Mouse (Mus musculus) left cerebral cortex, adult 11 months (tissue): Measurements from ENCODE around the gene Urah.

Experiments used
- DNase-seq: peaks from one replicate; pipeline ENCODE4 v3.0.0; 2022; ENCODE audit warnings: low spot score

Gene Urah

DNA sequence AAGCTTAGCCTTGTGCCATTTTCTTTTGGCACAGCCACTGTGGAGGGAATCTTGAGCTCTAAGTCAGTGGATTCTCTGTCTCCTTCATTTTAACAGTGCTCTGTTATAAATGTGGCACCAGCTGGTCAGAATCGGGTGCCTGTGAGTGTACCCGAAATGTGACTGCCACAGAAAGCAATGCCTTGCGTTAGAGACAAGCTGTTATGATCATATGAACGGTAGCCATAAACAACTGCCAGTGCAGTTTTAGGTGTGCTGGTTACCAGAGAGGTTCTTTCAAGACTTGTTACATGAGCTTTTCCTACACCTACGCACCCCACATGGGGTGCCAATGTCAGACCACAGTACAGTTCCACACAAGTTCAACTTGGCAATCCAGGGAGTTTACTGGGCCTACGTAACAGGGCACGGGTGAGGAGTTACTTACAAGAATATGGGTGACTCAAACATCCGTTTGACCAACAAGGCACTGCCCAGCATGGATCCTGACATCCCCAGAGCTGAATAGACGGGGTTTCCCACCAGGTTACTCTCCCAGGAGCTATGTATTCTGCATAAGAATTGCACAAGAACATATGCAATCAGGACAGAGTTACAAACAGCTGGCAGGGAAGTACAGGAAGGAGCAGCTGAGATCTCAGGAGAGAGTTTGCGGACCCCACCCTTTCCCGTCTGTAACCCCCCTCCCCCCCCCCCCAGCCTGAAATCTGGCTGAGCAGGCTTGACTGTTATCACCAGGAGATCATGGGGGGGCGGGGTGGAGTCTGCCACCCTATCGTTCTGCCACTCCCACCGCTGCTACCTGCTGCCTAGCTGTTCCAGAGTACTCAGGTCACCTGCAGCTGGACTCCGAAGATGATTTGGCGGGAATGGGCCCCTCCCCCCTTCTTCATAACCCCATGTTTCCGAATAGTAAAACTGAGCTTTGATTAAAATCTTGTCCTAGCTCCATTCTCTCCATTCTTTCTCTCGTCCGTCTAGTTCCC is 6.2 kb downstream of the Urah start:
- DNase-seq = no peak

DNA sequence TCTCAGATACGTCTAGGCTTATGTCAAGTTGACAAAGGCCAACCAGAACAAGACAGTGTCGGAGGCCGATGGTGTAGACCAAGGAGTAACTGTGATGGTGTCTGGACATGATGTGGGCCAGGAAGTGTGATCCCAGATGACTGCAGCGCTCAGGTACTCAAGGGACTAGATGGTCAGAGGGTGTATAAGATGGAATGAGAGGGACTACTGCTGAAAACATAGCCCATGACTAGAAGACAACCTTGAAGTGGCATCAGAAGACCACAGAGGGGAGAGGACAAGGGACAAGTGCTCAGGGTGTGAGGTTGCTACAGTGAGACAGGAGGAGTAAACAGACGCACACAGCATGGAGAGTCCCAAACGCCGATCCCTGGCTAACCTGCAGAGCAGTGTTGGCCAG is 9.0 kb downstream of the Urah start:
- no peak for DNase-seq

DNA sequence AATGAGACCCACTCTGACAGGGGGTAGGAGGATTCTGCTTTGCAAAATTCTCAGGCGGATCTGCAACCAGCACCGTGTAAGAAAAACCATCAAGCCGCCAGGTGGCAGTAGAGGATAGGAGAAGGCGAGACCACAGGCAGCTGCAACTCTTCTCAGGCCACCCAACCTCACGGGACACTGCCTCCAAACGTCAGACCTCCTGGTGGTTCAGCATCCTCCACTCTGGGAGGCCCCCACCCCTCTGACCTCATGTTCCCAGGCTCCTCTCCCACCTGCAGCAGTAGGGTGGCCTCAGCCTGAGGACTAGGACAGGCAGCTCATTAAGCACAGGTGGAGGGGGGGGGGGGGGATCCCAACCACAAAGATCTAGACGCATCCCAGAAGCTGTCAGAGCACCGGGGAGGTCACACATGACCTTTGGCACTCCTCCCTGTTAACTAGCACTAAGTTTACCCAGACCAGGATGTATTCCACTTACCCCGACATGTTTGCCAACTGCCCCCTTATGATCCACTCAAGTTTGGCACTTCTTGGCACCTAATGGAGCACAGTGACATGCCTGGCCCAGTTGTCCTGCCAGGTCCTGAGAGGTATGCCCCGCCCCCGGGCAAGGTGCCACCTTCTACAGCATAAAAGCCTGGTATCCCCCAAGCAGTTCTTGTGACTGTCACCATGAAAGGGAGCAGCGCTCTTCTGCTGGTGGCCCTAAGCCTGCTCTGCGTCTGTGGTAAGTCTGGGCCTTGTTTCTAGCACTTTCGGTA is 10.3 kb downstream of the Urah start, which contains the start of gene Scgb1c1:
Gene Scgb1c1, plus strand, starts transcription at position 643 of the 761 bp plus-strand sequence.
- peak; percentile 59 for DNase-seq

DNA sequence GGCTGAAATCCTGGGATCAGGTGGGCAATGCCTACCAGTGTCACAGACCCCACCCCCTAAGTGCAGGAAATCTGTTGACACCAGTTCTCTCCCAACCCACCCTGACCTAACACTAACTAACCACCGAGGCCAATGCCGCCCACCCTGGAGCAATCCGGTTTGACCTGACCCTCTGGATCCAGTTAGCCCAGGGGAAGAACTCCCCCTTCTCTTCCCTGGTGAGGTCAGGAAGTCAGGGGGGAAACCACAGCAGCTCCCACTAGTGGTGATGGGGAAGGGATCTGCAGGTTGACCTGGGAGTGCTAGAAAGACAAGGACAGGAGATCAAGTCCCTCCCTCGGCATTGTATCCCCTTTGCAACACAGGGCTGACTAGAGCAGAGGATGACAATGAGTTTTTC is 10.9 kb downstream of the Urah start:
- no peak for DNase-seq

DNA sequence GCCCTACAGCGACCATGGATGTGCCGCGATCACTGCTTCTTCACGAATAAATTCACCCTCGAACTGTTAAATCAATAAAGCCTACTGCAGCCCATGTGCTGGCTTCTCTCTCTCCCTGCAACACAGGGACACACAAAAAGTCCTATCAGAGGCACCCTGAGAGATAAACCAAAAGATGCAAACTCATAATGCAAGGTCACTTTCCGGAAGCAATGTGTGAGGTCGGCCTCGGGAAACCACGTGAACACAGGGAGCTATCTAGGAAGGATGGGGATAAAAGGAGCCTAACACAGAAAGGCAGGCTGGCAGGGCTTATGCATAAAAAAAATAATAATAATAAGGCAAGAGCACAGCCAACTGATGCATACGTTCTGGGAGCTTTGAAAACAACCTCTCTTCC is 11.9 kb downstream of the Urah start:
- DNase-seq = no peak

DNA sequence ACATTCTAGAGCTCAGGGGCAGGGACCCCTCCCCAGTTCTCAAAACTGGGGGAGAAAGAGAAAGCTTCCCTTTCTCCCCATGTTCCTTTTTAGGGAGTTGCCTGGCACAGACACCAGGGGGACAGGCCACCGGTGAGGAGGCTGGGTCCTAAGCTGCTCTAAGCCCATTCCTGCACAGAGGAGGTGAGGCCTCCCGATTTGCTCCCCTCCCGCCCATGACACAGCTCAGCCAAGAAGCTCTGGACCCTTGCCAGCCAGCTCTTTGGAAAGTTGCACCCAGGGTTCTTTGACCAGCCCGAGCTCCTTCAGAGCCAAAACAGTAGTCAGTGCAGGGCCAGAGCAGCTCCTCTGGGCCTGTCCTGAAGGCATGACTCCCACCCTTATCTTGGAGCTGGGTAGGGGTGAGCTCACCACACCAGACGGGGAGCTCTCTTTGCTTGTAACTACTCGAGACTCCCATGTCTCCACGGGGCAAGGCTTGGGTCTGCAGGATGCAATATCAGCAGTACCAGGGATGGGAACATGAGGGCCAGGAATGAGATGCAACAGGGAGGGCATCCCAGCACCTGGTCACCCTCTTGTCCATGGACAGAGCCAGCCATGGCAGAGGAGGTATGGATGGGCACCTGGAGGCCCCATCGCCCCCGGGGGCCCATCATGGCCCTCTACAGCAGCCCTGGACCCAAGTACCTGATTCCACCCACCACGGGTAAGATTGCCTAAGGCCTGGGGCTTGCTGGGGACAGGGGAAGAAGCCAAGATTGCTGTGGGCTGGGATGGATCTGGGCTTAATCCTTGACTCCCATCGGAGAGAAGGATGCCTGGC is 13.2 kb downstream of the Urah start, which contains the start of gene Odf3:
Gene Odf3, plus strand, starts transcription at position 51 of the 826 bp plus-strand sequence.
- DNase-seq = no peak

DNA sequence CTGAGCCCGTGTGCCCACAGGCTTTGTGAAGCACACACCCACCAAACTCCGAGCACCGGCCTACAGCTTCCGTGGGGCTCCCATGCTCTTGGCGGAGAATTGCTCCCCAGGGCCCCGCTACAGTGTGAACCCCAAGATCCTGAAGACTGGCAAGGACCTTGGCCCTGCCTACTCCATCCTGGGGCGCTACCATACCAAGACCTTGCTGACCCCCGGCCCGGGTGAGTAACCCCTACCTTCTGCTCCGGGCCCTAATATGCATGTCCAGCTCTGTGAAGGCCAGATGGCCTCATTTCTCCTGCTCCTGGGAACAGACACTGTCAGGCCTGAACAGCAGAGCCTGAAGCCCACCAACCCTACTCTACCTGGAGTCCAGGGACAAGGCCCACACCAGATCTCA is 13.8 kb downstream of the Urah start:
- no peak for DNase-seq

DNA sequence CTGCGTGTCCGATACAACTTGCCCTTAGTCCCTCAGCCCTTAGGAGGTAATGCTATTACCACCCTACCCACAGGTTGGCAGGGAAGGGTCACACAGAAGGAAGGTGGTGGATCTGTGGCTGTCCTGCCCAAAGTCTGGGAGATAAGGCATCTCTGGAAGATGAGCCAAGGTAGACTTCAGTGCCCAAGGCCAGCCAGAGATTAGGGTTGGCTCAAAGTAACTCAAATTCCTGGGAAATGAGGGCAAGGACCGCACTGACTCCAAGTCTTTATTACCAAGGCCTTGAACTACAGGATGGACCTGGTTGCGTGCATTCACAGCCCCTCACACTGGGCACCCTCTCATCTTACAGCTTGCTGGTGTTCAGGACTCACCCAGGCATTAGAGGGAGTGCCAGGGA is 17.1 kb downstream of the Urah start:
- no peak for DNase-seq

DNA sequence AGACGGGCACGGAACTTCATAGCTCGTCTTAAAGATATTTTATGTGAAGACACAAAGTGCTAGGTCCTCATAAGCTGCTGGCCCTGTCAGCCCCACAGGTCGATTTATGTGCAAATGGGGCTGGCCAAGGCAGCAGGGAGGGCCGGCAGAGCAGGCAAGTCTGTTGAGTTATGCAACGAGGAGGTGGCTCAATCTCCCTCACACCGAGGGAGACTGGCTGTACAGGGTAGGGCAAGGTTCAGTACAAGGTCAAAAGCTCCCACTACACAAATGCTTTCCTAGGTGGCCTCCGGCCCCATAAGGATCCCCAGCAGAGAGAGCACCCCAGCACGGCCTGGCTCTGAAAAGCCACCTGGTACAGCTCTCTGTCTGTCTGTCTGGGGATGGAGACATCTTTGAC is 18.6 kb downstream of the Urah start:
- DNase-seq = no peak

DNA sequence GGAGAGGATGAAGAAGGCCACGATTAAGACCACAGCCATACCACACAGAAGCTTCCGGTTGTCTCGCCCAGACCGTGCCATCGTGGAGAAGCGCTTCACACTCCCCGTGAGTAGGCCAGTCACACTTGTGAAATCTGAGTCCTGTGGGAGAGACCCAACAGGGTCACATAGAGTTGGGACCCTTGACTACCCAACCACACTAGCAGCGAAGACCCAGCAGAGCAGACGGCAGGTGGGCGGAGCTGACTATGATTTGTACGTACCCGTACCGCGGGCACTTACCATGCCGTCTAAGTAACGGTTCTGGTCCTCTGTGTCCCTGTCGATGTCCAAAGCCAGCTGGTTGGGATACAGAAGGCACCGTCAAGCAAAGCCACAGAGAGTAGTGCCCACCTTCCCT is 19.7 kb downstream of the Urah start:
- DNase-seq = no peak

DNA sequence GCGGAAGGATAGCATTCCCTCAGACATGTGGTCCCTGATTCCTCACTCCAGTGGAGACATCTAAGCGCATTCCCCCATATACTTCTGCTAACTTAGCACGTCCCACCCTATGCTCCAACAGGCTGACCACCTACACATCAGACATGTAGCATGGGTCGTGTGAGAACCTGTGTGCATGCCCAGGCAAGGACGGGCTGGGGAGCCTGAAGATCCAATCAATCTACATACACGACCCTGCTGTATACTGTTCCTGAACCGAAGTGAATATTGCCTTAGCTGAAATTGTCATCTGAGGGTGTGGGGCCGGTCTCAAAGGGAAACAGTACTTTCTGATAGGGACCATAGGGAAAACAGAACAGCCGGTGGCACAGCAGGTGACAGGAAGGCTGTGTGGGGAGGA is 20.4 kb downstream of the Urah start:
- DNase-seq = no peak

DNA sequence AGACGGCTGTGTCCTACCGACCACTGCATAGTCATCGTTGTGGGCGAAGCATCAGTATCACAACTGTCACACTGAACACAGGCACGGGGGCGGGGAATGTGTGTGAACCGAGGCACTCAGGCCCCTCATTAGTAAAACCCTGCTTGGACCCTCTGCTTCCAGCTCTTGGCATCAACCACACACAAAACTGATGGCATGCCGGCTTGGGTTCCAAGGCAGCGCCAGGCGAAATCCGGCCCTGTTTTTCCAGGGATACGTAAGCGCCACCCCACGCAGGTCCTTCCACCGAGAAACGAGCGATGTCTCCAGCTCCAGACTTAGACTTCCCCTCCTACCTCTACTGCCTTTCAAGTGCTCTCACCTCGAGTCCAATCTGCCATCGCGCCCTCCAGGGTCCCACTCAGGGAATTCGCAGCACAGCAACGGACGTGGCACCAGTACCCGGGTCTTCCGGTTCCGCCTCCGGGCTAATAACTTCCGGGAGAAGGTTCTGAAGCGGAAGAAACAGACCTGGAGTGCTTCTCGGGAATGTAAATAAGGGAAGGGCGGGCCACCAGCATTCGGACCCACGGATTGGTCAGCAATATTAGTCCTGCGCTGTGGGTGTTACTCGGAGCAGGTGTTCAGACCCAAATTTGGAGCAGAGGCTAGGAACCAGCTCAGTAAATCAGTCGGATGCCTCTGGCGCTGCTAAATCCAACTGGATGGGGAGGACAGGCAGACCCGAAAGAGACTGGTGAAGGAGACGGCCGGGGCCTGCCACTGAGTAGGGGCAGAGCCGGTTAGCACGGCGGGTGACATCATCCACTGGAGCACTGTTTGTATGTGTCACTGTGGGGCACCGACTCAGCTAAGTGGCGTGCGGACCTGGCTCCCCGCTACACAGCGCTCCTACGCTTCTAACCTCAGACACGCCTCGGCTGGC is 21.3 kb downstream of the Urah start, which contains the start of gene Gm45785:
Gene Gm45785, minus strand, starts transcription at position 472 of the 925 bp plus-strand sequence.
- peak; percentile 84 for DNase-seq

DNA sequence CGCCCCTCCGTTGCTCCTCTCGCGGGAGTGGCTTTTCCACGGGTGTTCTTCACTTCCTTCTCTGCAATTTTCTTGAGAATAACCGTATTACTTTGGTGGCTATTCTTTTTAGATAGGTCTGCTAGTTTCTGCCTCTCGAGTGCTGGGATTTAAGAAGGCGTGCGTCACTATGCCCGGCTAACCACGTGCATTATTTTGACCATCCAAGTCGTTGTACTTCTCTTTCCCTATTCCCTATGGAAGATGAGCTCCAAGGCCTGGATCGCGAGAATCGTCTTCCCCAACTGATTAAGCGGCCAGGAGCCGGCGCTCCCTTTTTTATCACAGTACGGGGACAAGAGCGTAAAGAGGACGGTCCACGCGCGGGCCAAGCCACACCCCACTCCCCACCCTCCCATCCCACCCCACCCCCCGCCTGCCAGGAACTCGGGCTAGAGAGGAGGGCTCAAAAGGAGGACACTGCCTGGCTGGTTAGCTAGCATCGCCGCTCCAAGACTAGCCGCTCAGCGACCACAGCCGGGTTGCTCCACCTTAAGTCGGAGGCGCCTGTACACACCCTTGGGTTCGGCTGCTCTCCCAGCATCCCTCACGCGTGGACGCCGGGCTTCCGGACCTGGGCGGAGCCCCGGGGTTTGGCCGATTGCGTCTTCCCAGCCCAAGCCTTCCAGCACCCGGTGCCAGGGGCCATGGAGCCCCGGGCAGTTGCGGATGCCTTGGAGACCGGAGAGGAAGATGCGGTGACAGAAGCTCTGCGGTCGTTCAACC is 22.1 kb downstream of the Urah start, which contains the start of gene Ric8a:
Gene Ric8a, plus strand, starts transcription at position 173 of the 765 bp plus-strand sequence.
- DNase-seq = peak; percentile 81

DNA sequence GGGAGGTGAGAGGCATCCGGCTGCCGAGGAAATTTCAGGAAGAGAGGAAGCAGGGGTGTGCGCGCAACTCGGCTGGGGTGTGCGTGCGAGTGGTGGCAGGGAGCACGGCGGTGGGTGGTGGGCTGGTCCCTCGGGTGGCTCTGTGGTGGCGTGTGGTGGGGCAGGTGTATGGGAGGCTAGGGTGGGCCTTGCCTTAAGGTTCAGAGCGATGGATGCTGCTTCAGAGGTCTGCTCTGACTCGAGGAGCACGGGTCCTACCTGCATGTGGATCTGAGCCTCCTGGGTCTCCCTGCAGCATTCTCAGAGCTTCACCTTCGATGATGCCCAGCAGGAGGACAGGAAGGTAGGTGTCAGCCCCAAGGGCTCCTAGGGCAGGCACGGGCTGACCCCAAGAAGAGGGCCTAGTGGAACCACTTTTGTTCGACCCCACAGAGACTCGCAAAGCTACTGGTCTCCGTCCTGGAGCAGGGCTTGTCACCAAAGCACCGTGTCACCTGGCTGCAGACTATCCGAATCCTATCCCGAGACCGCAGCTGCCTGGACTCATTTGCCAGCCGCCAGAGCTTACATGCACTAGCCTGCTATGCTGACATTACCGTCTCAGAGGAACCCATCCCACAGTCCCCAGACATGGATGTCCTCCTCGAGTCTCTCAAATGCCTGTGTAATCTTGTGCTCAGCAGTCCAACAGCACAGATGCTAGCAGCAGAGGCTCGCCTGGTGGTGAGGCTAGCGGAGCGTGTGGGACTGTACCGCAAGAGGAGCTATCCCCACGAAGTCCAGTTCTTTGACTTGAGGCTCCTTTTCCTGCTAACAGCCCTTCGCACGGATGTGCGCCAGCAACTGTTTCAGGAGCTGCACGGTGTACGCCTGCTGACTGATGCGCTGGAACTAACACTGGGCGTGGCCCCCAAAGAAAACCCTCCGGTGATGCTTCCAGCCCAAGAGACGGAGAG is 23.0 kb downstream of the Urah start, which contains the start of gene Bet1l:
Gene Bet1l, minus strand, starts transcription at position 28 of the 956 bp plus-strand sequence.
- no peak for DNase-seq

DNA sequence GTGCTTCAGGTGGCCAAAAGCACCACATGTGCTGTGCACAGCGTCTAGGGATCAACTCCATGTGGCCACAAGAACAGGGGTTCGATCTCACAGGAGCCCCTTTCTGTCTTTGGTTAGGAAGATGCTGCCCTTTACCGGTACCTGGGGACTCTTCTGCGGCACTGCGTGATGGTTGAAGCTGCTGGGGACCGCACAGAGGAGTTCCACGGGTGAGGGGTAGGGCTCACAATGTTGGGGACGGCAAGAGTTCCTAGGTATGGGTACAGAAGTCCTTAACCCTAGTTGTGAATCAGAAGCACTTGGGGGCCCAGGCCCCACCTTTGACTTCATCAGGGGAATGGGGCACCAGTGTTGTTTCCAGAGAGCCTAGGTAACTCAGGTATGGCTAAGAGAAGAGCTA is 23.9 kb downstream of the Urah start:
- no peak for DNase-seq

DNA sequence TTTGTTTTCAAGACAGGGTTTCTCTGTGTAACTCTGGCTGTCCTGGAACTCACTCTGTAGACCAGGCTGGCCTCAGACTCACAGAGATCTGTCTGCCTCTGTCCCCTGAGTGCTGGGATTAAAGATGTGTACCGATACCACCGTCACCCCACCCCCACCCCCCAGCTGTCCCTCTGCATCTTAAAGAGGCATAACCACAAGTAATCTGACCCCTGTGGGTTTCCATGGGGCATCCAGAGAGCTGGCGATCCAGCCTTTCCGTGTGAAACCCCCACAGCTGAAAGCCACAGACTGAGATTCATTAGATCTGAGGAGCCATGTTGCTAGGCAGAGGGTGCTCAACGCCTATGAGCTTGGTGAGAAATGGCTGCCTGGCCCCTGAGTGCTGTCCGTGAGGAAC is 25.2 kb downstream of the Urah start:
- no peak for DNase-seq

DNA sequence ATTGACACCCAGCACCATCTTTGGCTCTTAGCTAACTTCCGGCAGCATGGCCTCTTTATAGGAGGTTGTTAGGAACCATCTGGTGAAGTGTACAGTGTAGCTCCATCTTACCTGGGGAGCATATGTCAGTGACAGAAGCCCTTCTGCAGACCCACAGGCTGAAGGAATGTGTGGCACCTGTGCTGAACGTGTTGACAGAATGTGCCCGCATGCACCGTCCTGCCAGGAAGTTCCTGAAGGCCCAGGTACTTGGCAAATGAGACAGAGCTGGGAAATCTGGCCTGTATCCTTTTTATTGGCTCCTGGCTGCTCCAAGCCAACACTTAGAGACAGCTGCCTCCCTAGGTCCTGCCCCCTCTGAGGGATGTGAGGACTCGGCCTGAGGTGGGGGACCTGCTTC is 25.9 kb downstream of the Urah start:
- no peak for DNase-seq

DNA sequence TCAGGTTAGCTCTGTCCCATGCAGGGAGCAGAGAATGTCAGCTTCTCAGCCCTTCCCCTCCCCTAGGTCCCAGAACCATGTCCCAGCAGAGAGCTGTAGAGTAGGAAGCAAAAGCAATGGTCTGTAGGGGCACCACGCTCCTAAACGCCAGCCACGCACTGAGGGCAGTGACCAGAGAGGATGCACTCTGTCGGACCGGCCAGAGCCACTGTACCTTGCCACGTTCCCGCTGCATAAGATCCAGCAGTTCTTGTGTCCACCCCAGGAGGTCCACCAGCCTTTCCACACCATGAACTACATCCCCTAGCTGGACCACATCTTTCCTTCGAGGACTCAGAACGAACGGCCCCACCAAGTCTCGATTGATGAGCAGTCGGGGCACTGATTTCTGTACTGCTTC is 29.9 kb downstream of the Urah start:
- DNase-seq = no peak

DNA sequence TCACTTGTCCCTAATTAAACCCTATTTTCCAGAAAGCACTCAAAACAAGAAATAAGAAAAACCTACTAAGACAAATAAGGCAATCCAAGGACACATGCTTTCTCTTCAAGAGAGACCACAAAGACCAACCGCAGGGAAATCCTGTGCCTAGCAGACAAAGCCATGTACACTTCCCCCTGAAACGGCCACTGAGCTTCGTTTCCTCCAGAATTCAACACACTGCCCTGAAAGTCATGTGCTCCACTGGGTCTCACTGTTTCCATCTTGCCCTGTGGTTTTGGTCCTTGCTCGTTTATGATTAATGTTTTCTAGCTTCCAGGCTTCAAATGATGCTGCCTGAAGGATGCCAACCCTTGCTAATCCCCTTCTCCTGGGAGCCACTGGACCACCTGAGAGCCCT is 39.4 kb downstream of the Urah start:
- DNase-seq = no peak
